Mouse (Mus musculus) lung, postnatal 14 days (tissue): Measurements from ENCODE around the gene Arid2.
"Not testable (repeated sequence)": the region's sequence is repeated elsewhere in the genome, so short reads cannot be mapped to it uniquely, and the experiment has no call there.

Source experiments
- DNase-seq: peaks from one replicate; pipeline ENCODE4 v3.0.0; 2021

The Arid2 gene

DNA sequence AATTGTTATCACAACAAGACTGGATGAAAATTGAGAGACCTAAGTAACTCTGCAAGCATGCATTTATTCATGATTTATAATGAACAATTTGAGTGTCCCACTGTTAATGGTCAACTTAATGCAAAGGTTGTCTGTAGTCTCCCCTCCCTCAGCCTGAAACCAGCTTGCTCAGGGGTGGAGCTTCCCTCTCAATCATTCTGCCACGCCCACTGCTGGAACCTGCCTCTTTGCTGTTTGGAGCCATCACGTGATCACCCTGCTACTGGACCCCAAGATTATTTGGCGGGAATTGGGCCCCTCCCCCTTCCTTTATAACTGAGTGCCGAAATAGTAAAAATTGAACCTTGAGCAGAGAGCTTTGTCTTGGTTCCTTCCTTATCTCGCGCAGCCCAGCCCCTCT is 154.2 kb downstream of the Arid2 start:
- DNase-seq = not testable (repeated sequence)

DNA sequence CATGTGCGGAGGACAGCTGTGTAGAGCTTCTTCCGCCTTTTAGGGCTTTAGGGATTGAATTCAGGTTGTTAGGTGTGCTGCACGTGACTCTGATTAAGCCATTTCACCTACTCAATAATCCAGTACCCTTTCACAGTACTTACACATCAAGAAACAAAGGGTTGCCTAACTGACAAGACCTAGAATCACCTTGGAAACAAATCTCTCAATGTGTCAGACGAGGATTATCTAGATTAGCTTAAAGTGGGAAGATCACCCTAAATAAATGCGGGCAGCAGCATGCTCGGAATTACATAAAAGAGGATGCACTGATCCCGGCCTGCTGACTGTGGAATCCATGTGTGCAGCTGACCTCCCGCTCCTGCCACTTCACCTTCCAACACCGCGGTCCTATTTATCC is 159.5 kb downstream of the Arid2 start:
- DNase-seq = no peak

DNA sequence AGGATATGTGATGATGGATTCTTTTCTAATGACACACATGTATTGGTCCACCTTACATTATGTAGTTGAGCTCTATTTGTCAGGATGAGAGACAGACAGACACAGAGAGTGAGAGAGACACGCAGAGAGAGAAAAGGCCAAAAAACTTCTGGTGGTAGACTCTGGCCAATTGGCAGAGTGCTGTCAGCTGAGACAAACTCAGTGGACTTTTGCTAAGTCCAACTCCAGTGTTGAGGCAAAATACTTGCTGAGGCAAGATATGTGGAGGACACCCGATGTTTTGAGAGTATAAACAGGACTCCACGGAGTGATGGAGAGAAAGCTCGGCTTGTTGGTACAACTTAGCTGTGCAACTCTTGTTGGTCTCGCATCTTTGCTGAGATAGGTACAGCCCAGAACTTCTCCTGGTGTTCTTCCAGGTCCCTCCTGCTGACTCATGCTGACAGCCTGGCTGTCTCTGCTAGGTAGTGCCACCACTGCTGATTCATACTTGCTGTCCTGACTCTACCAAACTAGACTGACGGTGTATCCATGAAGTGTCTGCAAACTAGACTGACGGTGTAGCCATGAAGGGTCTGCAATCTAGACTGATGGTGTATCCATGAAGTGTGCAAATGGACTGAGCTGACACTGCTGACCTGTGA is 161.5 kb downstream of the Arid2 start:
- DNase-seq = no peak

DNA sequence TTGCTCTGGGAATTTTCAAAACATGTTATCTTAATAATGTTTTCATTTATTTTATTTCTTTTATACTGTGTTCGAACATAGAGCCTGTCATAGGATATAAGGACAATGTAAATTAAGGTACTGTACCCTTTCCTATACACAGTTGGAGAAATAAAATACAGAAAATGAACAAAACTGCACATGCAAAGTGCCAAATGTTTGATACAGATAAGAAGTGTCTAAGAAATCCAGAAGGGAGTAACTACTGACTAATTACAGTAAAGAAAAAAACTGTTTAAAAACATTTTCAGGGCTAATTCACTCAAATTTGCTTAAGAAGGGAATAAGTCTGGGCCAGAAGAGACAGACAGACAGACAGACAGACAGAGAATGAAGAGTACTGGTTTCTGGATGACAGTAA is 166.0 kb downstream of the Arid2 start:
- no peak for DNase-seq
